Mouse (Mus musculus) neural tube, embryonic 14.5 days (tissue): ENCODE measurements at regions not wholly inside any gene's neighbourhood (a gene's known extent, or its start where the extent isn't known, plus 50 kb on each side); places are given as distances from the start of the nearest gene placed in this dataset.

Source experiments
- ATAC-seq: fragments of 200-750 bp; cut with Nextera tagmentation; 2 replicates; pipeline ENCODE4 v1.8.0; 2017; ENCODE audit warnings: low read depth, mild to moderate bottlenecking, moderate TSS enrichment, moderate library complexity
- H3K27ac ChIP-seq: fragments of 300-500 bp; sonication (generic); 2 replicates; pipeline ENCODE4 v1.5.1; 2014; ENCODE audit warnings: low read depth, mild to moderate bottlenecking, control low read depth, low read length, moderate library complexity, mixed read lengths
- H3K27me3 ChIP-seq: fragments of 300-500 bp; sonication (generic); 2 replicates; pipeline ENCODE4 v1.6.1; 2014; ENCODE audit warnings: low read length; ENCODE audit not compliant: control insufficient read depth, insufficient read depth
- H3K36me3 ChIP-seq: fragments of 300-500 bp; sonication (generic); 2 replicates; pipeline ENCODE4 v1.6.1; 2014; ENCODE audit warnings: low read length, mixed read lengths; ENCODE audit not compliant: control insufficient read depth, insufficient read depth
- H3K4me1 ChIP-seq: fragments of 300-500 bp; sonication (generic); 2 replicates; pipeline ENCODE4 v1.6.1; 2014; ENCODE audit warnings: low read length; ENCODE audit not compliant: control insufficient read depth, insufficient read depth
- H3K4me2 ChIP-seq: fragments of 300-500 bp; sonication (generic); 2 replicates; pipeline ENCODE4 v1.6.1; 2014; ENCODE audit warnings: mild to moderate bottlenecking, low read depth, low read length, control low read depth
- H3K4me3 ChIP-seq: fragments of 300-500 bp; sonication (generic); 2 replicates; pipeline ENCODE4 v1.5.1; 2014; ENCODE audit warnings: low read depth, low read length, control low read depth, mixed read lengths
- H3K9ac ChIP-seq: fragments of 300-500 bp; sonication (generic); replicated peaks from 2 replicates; pipeline ENCODE4 v1.6.1; 2014; ENCODE audit warnings: low read depth, mild to moderate bottlenecking, control low read depth, low read length, mixed read lengths
- H3K9me3 ChIP-seq: fragments of 300-500 bp; sonication (generic); 2 replicates; pipeline ENCODE4 v1.6.1; 2016; ENCODE audit warnings: low read length; ENCODE audit not compliant: control insufficient read depth
- WGBS: fragments of 180-500 bp; shearing (Covaris S2); extraction: QIAGEN DNeasy Blood & Tissue Kit; methylation state at CpG from one replicate; pipeline ENCODE4 v1.1.7; 2014; 5-methylcytosine and 5-hydroxymethylcytosine counted together

GRCm38 (mm10) chr11:56351231-56351630 lies 310.4 kb upstream of the Nmur2 start:
- no peaks in the 10 kb centered on the region for H3K27me3 ChIP-seq
- no peak overlapping the region for H3K4me2 ChIP-seq
- H3K27ac ChIP-seq, result no peak overlapping the region
- ATAC-seq, result no peak
- H3K9me3 ChIP-seq, result no peaks in the 10 kb centered on the region
- H3K4me1 ChIP-seq, result no peaks in the 10 kb centered on the region
- H3K4me3 ChIP-seq, result no peak overlapping the region
- H3K36me3 ChIP-seq, result no peaks in the 10 kb centered on the region
- WGBS, result 80% methylated on average over 1 of the region's 1 CpGs
- no peak overlapping the region for H3K9ac ChIP-seq

- ATAC-seq, result no peak
- 93% methylated on average over 3 of the region's 3 CpGs for WGBS
- H3K27me3 ChIP-seq, result no peaks in the 10 kb centered on the region
- H3K27ac ChIP-seq, result no peak overlapping the region
- no peaks in the 10 kb centered on the region for H3K9me3 ChIP-seq
- no peaks in the 10 kb centered on the region for H3K4me1 ChIP-seq
- no peak overlapping the region for H3K9ac ChIP-seq
- H3K4me2 ChIP-seq, result no peak overlapping the region
- H3K36me3 ChIP-seq, result no peaks in the 10 kb centered on the region
- H3K4me3 ChIP-seq, result no peak overlapping the region
Observed at GRCm38 (mm10) chr11:56349766-56350165, 309.0 kb upstream of the Nmur2 start.

GRCm38 (mm10) chr11:56348408-56348807 lies 307.6 kb upstream of the Nmur2 start:
- Histone ChIP-seq H3K4me3 (no peak overlapping the region), H3K4me2 (no peak overlapping the region), H3K9me3 (no peaks in the 10 kb centered on the region), H3K27me3 (no peaks in the 10 kb centered on the region), H3K36me3 (no peaks in the 10 kb centered on the region), H3K27ac (no peak overlapping the region), H3K9ac (no peak overlapping the region), H3K4me1 (no peaks in the 10 kb centered on the region)
- ATAC-seq, result no peak
- WGBS, result 91% methylated on average over 5 of the region's 5 CpGs

GRCm38 (mm10) chr11:56343083-56343482 lies 302.3 kb upstream of the Nmur2 start:
- Histone ChIP-seq H3K4me1 (no peaks in the 10 kb centered on the region), H3K36me3 (no peaks in the 10 kb centered on the region), H3K4me2 (no peak overlapping the region), H3K9ac (no peak overlapping the region), H3K27ac (no peak overlapping the region), H3K9me3 (no peaks in the 10 kb centered on the region), H3K27me3 (no peaks in the 10 kb centered on the region), H3K4me3 (no peak overlapping the region)
- ATAC-seq, result no peak
- 82% methylated on average over 5 of the region's 5 CpGs for WGBS

- WGBS, result 81% methylated on average over 1 of the region's 1 CpGs
- H3K9me3 ChIP-seq, result no peaks in the 10 kb centered on the region
Observed at GRCm38 (mm10) chr11:56341731-56342130, 300.9 kb upstream of the Nmur2 start.

GRCm38 (mm10) chr11:56341040-56341439 lies 300.2 kb upstream of the Nmur2 start:
- Histone ChIP-seq H3K9me3 (no peaks in the 10 kb centered on the region), H3K4me2 (no peak overlapping the region), H3K36me3 (no peaks in the 10 kb centered on the region), H3K9ac (no peak overlapping the region), H3K27ac (no peak overlapping the region), H3K4me3 (no peak overlapping the region), H3K27me3 (no peaks in the 10 kb centered on the region), H3K4me1 (no peaks in the 10 kb centered on the region)
- ATAC-seq, result no peak
- 66% methylated on average over 2 of the region's 2 CpGs for WGBS

More at GRCm38 (mm10) chr11:56341731-56342130, 300.9 kb upstream of the Nmur2 start:
- H3K4me1 ChIP-seq, result no peaks in the 10 kb centered on the region
- no peak overlapping the region for H3K27ac ChIP-seq
- no peak for ATAC-seq
- no peaks in the 10 kb centered on the region for H3K36me3 ChIP-seq
- H3K27me3 ChIP-seq, result no peaks in the 10 kb centered on the region
- no peak overlapping the region for H3K4me3 ChIP-seq
- no peak overlapping the region for H3K4me2 ChIP-seq
- no peak overlapping the region for H3K9ac ChIP-seq

- no peak overlapping the region for H3K9ac ChIP-seq
- 79% methylated on average over 2 of the region's 2 CpGs for WGBS
- H3K27me3 ChIP-seq, result no peaks in the 10 kb centered on the region
- H3K27ac ChIP-seq, result no peak overlapping the region
- no peaks in the 10 kb centered on the region for H3K9me3 ChIP-seq
- no peak overlapping the region for H3K4me2 ChIP-seq
- no peak for ATAC-seq
- H3K36me3 ChIP-seq, result no peaks in the 10 kb centered on the region
- H3K4me1 ChIP-seq, result no peaks in the 10 kb centered on the region
- H3K4me3 ChIP-seq, result no peak overlapping the region
Observed at GRCm38 (mm10) chr11:56338511-56338910, 297.7 kb upstream of the Nmur2 start.

GRCm38 (mm10) chr11:56335937-56336336 lies 295.1 kb upstream of the Nmur2 start:
- no peak overlapping the region for H3K27ac ChIP-seq
- H3K9me3 ChIP-seq, result no peaks in the 10 kb centered on the region
- no peak for ATAC-seq
- no peaks in the 10 kb centered on the region for H3K4me1 ChIP-seq
- H3K4me2 ChIP-seq, result no peak overlapping the region
- H3K4me3 ChIP-seq, result no peak overlapping the region
- H3K36me3 ChIP-seq, result no peaks in the 10 kb centered on the region
- H3K27me3 ChIP-seq, result no peaks in the 10 kb centered on the region
- H3K9ac ChIP-seq, result no peak overlapping the region

GRCm38 (mm10) chr11:56320293-56320692 lies 279.5 kb upstream of the Nmur2 start:
- 97% methylated on average over 3 of the region's 3 CpGs for WGBS
- no peaks in the 10 kb centered on the region for H3K4me1 ChIP-seq
- H3K9ac ChIP-seq, result no peak overlapping the region
- H3K4me2 ChIP-seq, result no peak overlapping the region
- no peaks in the 10 kb centered on the region for H3K36me3 ChIP-seq
- H3K27ac ChIP-seq, result no peak overlapping the region
- no peak overlapping the region for H3K4me3 ChIP-seq
- ATAC-seq, result no peak
- H3K27me3 ChIP-seq, result no peaks in the 10 kb centered on the region
- H3K9me3 ChIP-seq, result no peaks in the 10 kb centered on the region
